Mouse (Mus musculus): Measurements from ENCODE around the gene Fzd9. TPM values are rescaled to one million over a fixed set of nuclear protein-coding genes. Genes with fewer than 3 reads are reported as not detected.

Fzd9 gene
- 0.17 TPM for polyA plus RNA-seq (2014; fragmentation: Illumina TruSeq; extraction: RNeasy Lipid Tissue Mini Kit (QIAGEN cat#74804); ENCODE audit: low read depth, low replicate concordance)

GRCm38 (mm10) chr5:135251079-135251454, at the start of gene Fzd9:
Fzd9 (minus strand) TSS chr5:135251230.

Other genes starting within 250 kb of the Fzd9 start
- gene Abhd11, start 242.1 kb downstream of the Fzd9 start, polyA plus RNA-seq (2014; fragmentation: Illumina TruSeq; extraction: RNeasy Lipid Tissue Mini Kit (QIAGEN cat#74804); ENCODE audit: low read depth, low replicate concordance), result 62.8 TPM
- 6.5 TPM for gene Stx1a, start 227.7 kb downstream of the Fzd9 start, polyA plus RNA-seq (2014; fragmentation: Illumina TruSeq; extraction: RNeasy Lipid Tissue Mini Kit (QIAGEN cat#74804); ENCODE audit: low read depth, low replicate concordance)
- gene Dnajc30, start 187.0 kb downstream of the Fzd9 start, polyA plus RNA-seq (2014; fragmentation: Illumina TruSeq; extraction: RNeasy Lipid Tissue Mini Kit (QIAGEN cat#74804); ENCODE audit: low read depth, low replicate concordance), result 20.7 TPM
- gene Bud23, start 186.3 kb downstream of the Fzd9 start, polyA plus RNA-seq (2014; fragmentation: Illumina TruSeq; extraction: RNeasy Lipid Tissue Mini Kit (QIAGEN cat#74804); ENCODE audit: low read depth, low replicate concordance), result 38.7 TPM
- gene Vps37d, start 173.0 kb downstream of the Fzd9 start, polyA plus RNA-seq (2014; fragmentation: Illumina TruSeq; extraction: RNeasy Lipid Tissue Mini Kit (QIAGEN cat#74804); ENCODE audit: low read depth, low replicate concordance), result 9.1 TPM
- 57.7 TPM for gene Mlxipl, start 161.3 kb downstream of the Fzd9 start, polyA plus RNA-seq (2014; fragmentation: Illumina TruSeq; extraction: RNeasy Lipid Tissue Mini Kit (QIAGEN cat#74804); ENCODE audit: low read depth, low replicate concordance)
- gene Tbl2, start 101.6 kb downstream of the Fzd9 start, polyA plus RNA-seq (2014; fragmentation: Illumina TruSeq; extraction: RNeasy Lipid Tissue Mini Kit (QIAGEN cat#74804); ENCODE audit: low read depth, low replicate concordance), result 19.5 TPM
- gene Bcl7b, start 82.9 kb downstream of the Fzd9 start, polyA plus RNA-seq (2014; fragmentation: Illumina TruSeq; extraction: RNeasy Lipid Tissue Mini Kit (QIAGEN cat#74804); ENCODE audit: low read depth, low replicate concordance), result 43.9 TPM
- 37.2 TPM for gene Baz1b, start 64.0 kb downstream of the Fzd9 start, polyA plus RNA-seq (2014; fragmentation: Illumina TruSeq; extraction: RNeasy Lipid Tissue Mini Kit (QIAGEN cat#74804); ENCODE audit: low read depth, low replicate concordance)
- gene Fkbp6, start 98.8 kb upstream of the Fzd9 start, polyA plus RNA-seq (2014; fragmentation: Illumina TruSeq; extraction: RNeasy Lipid Tissue Mini Kit (QIAGEN cat#74804); ENCODE audit: low read depth, low replicate concordance), result 1.2 TPM
- not detected for gene Trim50, start 102.1 kb upstream of the Fzd9 start, polyA plus RNA-seq (2014; fragmentation: Illumina TruSeq; extraction: RNeasy Lipid Tissue Mini Kit (QIAGEN cat#74804); ENCODE audit: low read depth, low replicate concordance)
- gene Nsun5, start 118.7 kb upstream of the Fzd9 start, polyA plus RNA-seq (2014; fragmentation: Illumina TruSeq; extraction: RNeasy Lipid Tissue Mini Kit (QIAGEN cat#74804); ENCODE audit: low read depth, low replicate concordance), result 15.6 TPM
- 15.4 TPM for gene Pom121, start 143.3 kb upstream of the Fzd9 start, polyA plus RNA-seq (2014; fragmentation: Illumina TruSeq; extraction: RNeasy Lipid Tissue Mini Kit (QIAGEN cat#74804); ENCODE audit: low read depth, low replicate concordance)